Mouse (Mus musculus) cortical plate, adult 2 months (tissue): ENCODE measurements around the gene 1700010B08Rik.

Source experiments
- CTCF ChIP-seq: fragments of 200-500 bp; IDR thresholded peaks from 2 replicates; pipeline ENCODE4 v1.5.1; 2011; ENCODE audit warnings: mild to moderate bottlenecking, control low read depth, low read length; ENCODE audit not compliant: insufficient read depth; ENCODE audit errors: extremely low read depth
- POLR2A ChIP-seq: fragments of 200-500 bp; IDR thresholded peaks from 2 replicates; pipeline ENCODE4 v1.6.1; 2011; ENCODE audit warnings: mild to moderate bottlenecking, low read length, control low read depth; ENCODE audit not compliant: insufficient read depth; ENCODE audit errors: extremely low read depth

DNA sequence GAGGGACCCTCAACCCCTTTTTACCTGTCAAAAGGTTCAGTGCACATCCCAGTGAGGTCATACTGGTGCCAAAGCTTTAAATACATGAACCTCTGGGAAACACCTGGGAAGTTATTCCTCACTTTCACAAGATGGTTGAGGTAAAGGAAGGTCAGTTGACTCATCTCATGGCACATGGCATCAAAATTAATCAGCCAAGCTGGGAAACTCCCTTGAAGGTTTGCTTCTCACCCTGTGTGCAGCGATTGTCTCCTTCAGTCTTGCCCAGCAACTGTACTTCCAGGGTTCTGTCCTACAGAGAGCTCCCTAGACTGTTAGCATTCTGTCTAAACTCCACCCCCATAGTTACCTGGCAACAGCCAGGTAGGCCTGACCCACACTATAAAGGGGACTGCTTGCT is 39.1 kb upstream of the 1700010B08Rik start:
- TF ChIP-seq CTCF (no peak), POLR2A (no peak)
